Mouse (Mus musculus) adipocyte (in vitro differentiated cells): Measurements from ENCODE around the gene Scgb3a1.
A peak's percentile ranks its signal among the peaks of the same experiment; 100 is the strongest.

Source experiments
- DNase-seq: peaks from one replicate; pipeline ENCODE4 v3.0.0-alpha.2; 2016; ENCODE audit warnings: low spot score

The Scgb3a1 gene

GRCm38 (mm10) chr11:49663310-49663709, at the start of gene Scgb3a1:
Scgb3a1 (plus strand) TSS chr11:49663610.
- DNase-seq = no peak

- DNase-seq = no peak
Observed at GRCm38 (mm10) chr11:49615856-49616725, 47.3 kb upstream of the Scgb3a1 start.

GRCm38 (mm10) chr11:49618476-49618875, 44.9 kb upstream of the Scgb3a1 start:
- DNase-seq = no peak

DNA sequence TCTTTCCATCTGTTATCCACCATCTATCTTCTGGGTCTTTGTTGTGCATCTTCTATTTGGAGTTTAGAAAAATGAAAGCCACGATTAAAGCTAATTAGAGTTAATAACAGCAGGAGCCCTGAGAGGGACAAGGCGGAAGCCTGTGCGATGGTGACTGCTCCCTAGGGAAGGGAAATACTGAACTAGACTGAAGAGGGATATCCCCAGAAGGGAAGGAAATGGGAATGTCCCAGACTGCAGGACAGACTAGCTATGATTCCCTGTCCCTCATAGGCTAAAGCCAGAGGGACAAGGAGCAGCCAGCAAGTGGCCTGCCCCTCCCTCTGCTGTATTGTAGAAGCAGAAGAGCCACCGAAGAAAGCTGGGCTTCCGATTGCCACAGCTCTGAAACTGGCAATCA, 41.5 kb upstream of the Scgb3a1 start:
- no peak for DNase-seq

- DNase-seq = no peak
Observed at GRCm38 (mm10) chr11:49624156-49624555, 39.3 kb upstream of the Scgb3a1 start.

- DNase-seq = no peak
Observed at GRCm38 (mm10) chr11:49625863-49626262, 37.5 kb upstream of the Scgb3a1 start.

GRCm38 (mm10) chr11:49626748-49627147, 36.7 kb upstream of the Scgb3a1 start:
- DNase-seq = no peak

DNA sequence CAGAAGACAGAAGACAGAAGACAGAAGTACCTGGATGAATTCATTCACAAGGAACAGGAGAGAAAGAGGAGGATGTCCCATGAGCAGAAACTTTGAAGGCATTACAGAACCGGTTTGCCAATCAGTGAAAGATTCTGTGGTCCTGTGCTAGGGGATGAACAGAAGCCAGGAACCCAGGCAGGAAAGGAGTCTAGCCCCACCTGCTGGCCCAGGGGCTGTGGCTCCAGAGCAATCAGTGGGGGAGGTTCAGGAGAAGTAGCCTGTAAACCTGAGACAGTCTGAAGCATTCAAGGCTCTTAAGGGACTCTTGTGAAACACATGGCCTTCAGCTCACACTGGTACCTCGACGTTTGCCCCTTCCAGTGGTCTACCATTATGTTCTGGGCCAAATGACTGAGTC, 32.3 kb upstream of the Scgb3a1 start:
- no peak for DNase-seq

- DNase-seq = no peak
Observed at GRCm38 (mm10) chr11:49632256-49632655, 31.2 kb upstream of the Scgb3a1 start.

GRCm38 (mm10) chr11:49634101-49634500, 29.3 kb upstream of the Scgb3a1 start:
- no peak for DNase-seq

- no peak for DNase-seq
Observed at GRCm38 (mm10) chr11:49635671-49636070, 27.7 kb upstream of the Scgb3a1 start.

GRCm38 (mm10) chr11:49636449-49636848, 27.0 kb upstream of the Scgb3a1 start:
- DNase-seq = no peak

DNA sequence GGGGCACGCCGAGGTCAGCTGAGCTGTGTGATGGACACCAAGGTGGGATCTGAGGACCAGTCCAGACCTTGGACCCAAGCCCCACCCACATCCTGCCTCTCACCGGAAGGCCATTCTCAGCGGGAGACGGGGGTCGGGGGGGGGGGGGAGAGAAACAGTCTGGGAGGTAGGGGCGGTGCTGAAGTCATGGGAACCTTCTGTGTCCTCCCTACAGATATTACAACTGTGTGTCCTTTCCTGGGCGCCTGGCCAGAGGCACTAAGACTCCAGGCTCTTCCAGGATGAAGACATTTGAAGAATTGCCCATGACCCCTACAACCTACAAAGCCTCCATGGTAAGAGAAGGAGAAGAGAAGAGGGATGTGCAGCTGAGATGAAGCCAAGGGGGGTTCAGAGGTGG, 17.7 kb upstream of the Scgb3a1 start:
- no peak for DNase-seq

GRCm38 (mm10) chr11:49650113-49650993, 13.1 kb upstream of the Scgb3a1 start:
- DNase-seq = peak; percentile 40

DNA sequence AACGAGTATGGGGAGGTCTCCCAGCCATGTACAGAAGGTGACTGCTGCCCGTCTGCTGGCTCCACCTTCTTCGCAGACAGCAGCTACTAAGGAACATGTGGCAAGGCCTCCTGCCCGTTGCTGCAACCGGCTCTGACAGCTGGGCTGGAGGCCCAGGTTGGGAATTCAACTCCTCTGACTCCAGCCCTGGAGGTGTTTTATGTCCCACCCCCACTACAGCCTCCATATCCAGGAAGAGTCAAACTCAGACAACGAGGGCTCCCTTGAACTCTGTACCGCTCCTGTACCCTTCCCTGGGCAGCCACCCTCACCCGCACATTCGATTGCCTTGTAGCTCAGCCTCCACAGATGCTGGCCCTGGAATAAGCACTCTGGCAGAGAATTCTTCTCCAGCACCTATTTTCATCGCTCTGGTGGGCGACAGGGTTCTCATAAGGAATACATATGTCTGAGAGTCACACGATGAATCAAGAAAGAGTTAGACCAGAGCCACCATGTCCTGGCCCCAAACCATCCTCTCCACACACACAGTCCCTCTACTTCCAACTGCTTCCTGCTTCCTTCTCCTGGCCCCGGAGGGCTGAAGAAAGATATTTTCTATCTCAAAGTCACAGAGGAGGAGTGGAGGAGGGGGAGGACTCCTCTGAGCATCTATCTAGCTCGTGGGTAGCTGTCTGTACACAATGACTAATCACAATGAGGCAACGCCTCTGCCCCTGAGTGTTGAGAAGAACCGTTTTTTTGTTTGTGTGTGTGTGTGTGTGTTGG, 12.2 kb upstream of the Scgb3a1 start:
- DNase-seq = no peak

DNA sequence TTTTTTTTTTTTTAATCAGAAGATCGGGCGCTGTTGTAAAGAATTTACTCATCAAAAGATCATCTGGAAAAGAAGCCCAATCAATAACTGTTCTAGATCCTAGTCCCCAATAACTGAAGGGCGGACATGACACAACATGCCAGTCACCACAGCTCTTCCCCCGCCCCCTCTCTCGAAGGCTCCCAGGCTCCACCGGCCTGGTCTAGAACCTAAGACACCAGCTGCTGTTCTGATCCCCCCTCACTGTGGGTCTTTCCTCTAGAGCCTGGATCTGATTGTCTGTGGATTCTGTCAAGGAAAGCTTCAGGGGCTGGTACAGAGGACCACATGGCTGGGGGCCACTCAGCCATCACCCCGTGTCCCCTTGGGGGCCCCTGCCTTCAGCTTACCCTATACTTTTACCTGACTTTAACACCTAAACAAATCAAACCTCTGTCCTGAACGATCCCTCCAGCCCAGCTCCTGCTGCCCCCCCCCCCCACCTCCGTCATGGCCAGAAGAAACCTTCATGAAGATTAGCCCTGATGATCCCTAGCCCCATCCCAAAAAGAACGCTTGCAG, 11.6 kb upstream of the Scgb3a1 start:
- DNase-seq = no peak

- peak; percentile 74 for DNase-seq
Observed at GRCm38 (mm10) chr11:49652401-49653078, 10.9 kb upstream of the Scgb3a1 start.

GRCm38 (mm10) chr11:49653079-49653408, 10.4 kb upstream of the Scgb3a1 start:
- DNase-seq = no peak

- no peak for DNase-seq
Observed at GRCm38 (mm10) chr11:49654651-49655050, 8.8 kb upstream of the Scgb3a1 start.

- no peak for DNase-seq
Observed at GRCm38 (mm10) chr11:49655501-49655900, 7.9 kb upstream of the Scgb3a1 start.

GRCm38 (mm10) chr11:49658065-49658464, 5.3 kb upstream of the Scgb3a1 start:
- no peak for DNase-seq
